Mouse (Mus musculus): Measurements from ENCODE around the gene Wbp1.

DNA sequence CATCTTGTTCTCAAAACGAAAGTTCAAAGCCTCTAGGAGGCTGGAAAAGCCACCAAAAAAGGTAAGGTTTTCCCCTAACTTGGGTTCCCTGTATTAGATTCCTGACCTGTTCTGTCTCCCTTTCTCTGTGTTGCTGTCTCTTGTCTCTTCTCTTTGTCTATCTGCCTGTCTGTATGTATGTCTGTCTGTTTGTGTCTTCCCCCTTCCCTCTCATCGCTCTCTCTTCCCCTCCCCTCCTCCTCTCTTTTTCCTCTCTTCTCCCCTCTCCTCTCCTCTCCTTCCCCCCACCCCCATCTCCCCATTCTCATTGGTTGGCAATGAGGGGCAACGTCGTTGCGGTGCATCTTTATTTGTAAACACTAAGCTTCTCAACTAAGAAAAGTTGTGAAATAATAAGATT is 4.0 kb upstream of the Wbp1 start, which contains the start of gene Ino80b:
- TF ChIP-seq CTCF (IDR thresholded peaks at IDR 0.05; ENCODE audit: control insufficient read depth, insufficient read depth, insufficient read length): no peak
- no peak for TF ChIP-seq MAX (IDR thresholded peaks at IDR 0.05)
- no peak for TF ChIP-seq USF1 (IDR thresholded peaks at IDR 0.05; ENCODE audit: low read depth)
- TF ChIP-seq CEBPB (IDR thresholded peaks at IDR 0.05; ENCODE audit: low read depth): no peak
- TF ChIP-seq FOSL1 (IDR thresholded peaks at IDR 0.05; ENCODE audit: insufficient read depth, low read length, poor library complexity, severe bottlenecking): no peak
- TF ChIP-seq MYOG (IDR thresholded peaks at IDR 0.05; ENCODE audit: control insufficient read depth, extremely low read depth, insufficient read length): no peak
- TF ChIP-seq MYOD1 (IDR thresholded peaks at IDR 0.05; ENCODE audit: control insufficient read depth, insufficient read length, low read depth): no peak
